Mouse (Mus musculus) c-Kit-positive CD71-positive TER-119-positive erythroid progenitor cells, embryonic 14.5 days (primary cell): ENCODE measurements around the gene Smg7.
A peak's percentile ranks its signal among the peaks of the same experiment; 100 is the strongest.

Experiments
- DNase-seq: peaks from one replicate; pipeline ENCODE4 v3.0.0-alpha.2; 2013; ENCODE audit warnings: low spot score

Smg7 gene

GRCm38 (mm10) chr1:152807619-152808391, 94.6 kb downstream of the Smg7 start:
- no peak for DNase-seq

- no peak for DNase-seq
Measured at GRCm38 (mm10) chr1:152804907-152805306, 97.5 kb downstream of the Smg7 start.

GRCm38 (mm10) chr1:152800633-152801176, 101.7 kb downstream of the Smg7 start:
- no peak for DNase-seq

- DNase-seq: no peak
Measured at GRCm38 (mm10) chr1:152799897-152800296, 102.5 kb downstream of the Smg7 start, which contains the start of gene Ncf2. TSS of gene Ncf2 (plus strand) at chr1:152800194.

- no peak for DNase-seq
Measured at GRCm38 (mm10) chr1:152798125-152798524, 104.3 kb downstream of the Smg7 start.

- DNase-seq: no peak
Measured at GRCm38 (mm10) chr1:152796683-152797263, 105.7 kb downstream of the Smg7 start.

- no peak for DNase-seq
Measured at GRCm38 (mm10) chr1:152795688-152796255, 106.7 kb downstream of the Smg7 start.

GRCm38 (mm10) chr1:152793495-152794130, 108.8 kb downstream of the Smg7 start:
- no peak for DNase-seq

- no peak for DNase-seq
Measured at GRCm38 (mm10) chr1:152792736-152793494, 109.5 kb downstream of the Smg7 start.

GRCm38 (mm10) chr1:152791269-152791668, 111.2 kb downstream of the Smg7 start:
- no peak for DNase-seq

- DNase-seq: no peak
Measured at GRCm38 (mm10) chr1:152790821-152791220, 111.6 kb downstream of the Smg7 start.

GRCm38 (mm10) chr1:152790254-152790653, 112.2 kb downstream of the Smg7 start:
- DNase-seq: peak; percentile 21

- DNase-seq: no peak
Measured at GRCm38 (mm10) chr1:152788121-152788660, 114.3 kb downstream of the Smg7 start.
